Mouse (Mus musculus): Measurements from ENCODE around the gene Psmb8. TPM values are rescaled to one million over a fixed set of nuclear protein-coding genes. Genes with fewer than 3 reads are reported as not detected.

Gene Psmb8
- polyA plus RNA-seq, 1 experiment from 2014 or later, result 21.6 TPM

DNA sequence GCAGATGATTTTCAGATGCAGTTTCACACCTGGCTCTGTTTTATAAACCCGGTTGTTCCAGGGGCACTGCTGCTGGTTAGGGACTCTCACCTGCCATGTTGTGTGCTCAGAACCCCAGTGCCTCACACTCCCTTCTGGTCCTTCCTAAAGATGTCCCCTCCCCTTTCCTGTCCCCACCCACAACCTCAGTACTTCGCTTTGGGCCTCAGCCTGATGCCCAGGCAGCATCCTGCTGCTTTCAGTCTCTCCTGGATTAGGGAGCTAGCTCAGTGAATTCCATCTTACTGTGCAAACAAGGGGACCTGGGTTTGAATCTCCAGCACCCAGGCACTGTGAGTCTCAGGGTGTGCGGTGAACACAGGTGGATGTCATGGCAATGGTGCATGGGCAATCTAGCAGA, 9.9 kb downstream of the Psmb8 start:
- ATAC-seq (replicated peaks; ENCODE audit: low FRiP score, low read depth), result no peak
- H3K27me3 ChIP-seq (ENCODE audit: insufficient read depth, low read length), result no peaks in the 10 kb centered on the region
- H3K9ac ChIP-seq (ENCODE audit: low read depth, low read length), result no peak overlapping the region
- no peak overlapping the region for H3K4me2 ChIP-seq (ENCODE audit: low read length)
- no peaks in the 10 kb centered on the region for H3K36me3 ChIP-seq (ENCODE audit: insufficient read depth, low read length)
- H3K27ac ChIP-seq, result no peak overlapping the region
- TF ChIP-seq CTCF (IDR thresholded peaks at IDR 0.05; ENCODE audit: low read depth), result no peak
- H3K4me1 ChIP-seq (replicated peaks; ENCODE audit: insufficient read depth, low read length), result no peaks in the 10 kb centered on the region; the same call in 1 of the 2 replicates
- DNase-seq (ENCODE audit: low spot score), result no peak
- no peak overlapping the region for H3K4me3 ChIP-seq (replicated peaks; ENCODE audit: low read depth, low read length)
- no peaks in the 10 kb centered on the region for H3K9me3 ChIP-seq (replicated peaks; ENCODE audit: low read length)
- WGBS, result 67% methylated on average over 3 of the region's 3 CpGs

DNA sequence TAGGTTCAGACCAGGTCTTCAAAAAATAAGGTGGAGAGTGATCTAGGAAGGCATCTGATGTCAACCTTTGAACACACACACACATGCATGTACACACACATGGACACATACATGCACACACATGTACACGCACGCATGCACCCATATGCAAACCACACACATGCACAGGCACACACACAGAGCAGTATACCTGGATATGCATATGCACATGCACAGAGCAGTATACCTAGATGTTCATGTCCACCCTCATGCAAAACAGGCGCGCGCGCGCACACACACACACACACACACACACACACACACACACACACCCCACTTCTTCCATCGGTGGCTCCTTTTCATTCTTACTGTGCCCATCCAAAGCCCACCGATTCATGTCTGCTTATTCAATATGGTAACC, 10.3 kb downstream of the Psmb8 start:
- Histone ChIP-seq H3K27me3 (ENCODE audit: insufficient read depth, low read length) (0 out of 2 replicates have a peak, but pooled peaks cover 3% of the 10 kb centered on the region), H3K4me3 (replicated peaks; ENCODE audit: low read depth, low read length) (no peak overlapping the region), H3K9ac (ENCODE audit: low read depth, low read length) (no peak overlapping the region), H3K9me3 (replicated peaks; ENCODE audit: low read length) (no peaks in the 10 kb centered on the region), H3K36me3 (ENCODE audit: insufficient read depth, low read length) (no peaks in the 10 kb centered on the region), H3K4me1 (replicated peaks; ENCODE audit: insufficient read depth, low read length) (no peaks in the 10 kb centered on the region; the same call in 1 of the 2 replicates), H3K27ac (no peak overlapping the region), H3K4me2 (ENCODE audit: low read length) (no peak overlapping the region)
- 97% methylated on average over 9 of the region's 9 CpGs for WGBS
- DNase-seq (ENCODE audit: low spot score) (no peak), ATAC-seq (replicated peaks; ENCODE audit: low FRiP score, low read depth) (no peak)
- TF ChIP-seq CTCF (IDR thresholded peaks at IDR 0.05; ENCODE audit: low read depth), result no peak

DNA sequence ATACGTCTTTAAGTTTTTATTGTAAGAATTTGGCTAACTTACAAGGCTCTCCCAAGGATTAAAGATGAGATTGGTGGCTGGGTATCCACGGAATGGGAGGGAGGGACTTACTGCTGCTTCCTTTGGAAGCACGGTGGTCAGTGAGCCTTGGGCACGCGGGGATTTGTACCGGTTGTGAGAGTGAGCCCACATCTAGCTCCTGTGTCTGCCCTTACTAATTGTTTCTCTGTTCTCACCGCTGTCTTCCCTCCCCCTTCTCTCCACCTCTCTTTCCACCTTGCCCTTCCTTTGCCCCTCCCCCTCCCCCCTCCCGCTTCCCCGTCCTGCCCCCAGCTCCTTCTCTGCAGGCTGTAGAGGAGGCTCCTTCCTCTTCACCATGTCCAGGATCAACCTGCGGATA, 10.9 kb downstream of the Psmb8 start:
- 20% methylated on average over 10 of the region's 10 CpGs for WGBS
- ATAC-seq (replicated peaks; ENCODE audit: low FRiP score, low read depth), result no peak
- no peak overlapping the region for H3K4me3 ChIP-seq (replicated peaks; ENCODE audit: low read depth, low read length)

DNA sequence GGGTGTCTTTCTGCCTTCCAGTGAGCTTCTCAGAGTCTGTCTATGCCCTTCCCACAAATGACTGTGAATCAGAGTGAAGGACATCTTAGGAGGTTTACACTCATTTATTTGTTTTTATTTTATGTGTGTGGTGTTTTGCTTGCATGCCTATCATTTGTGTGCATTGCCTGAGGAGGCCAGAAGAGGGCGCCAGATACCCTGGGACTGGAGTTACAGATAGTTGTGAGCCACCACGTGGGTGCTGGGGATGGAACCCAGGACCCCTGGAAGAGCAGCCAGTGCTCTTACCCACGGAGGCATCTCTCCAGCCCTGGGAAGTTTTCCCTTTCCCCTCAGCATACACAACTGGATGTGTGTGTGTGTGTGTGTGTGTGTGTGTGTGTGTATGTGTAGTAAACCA, 12.2 kb downstream of the Psmb8 start:
- TF ChIP-seq CTCF (IDR thresholded peaks at IDR 0.05; ENCODE audit: low read depth), result peak; percentile 49
- no peak overlapping the region for H3K27ac ChIP-seq

More for the DNA sequence above, 10.9 kb downstream of the Psmb8 start:
- H3K9me3 ChIP-seq (replicated peaks; ENCODE audit: low read length), result no peaks in the 10 kb centered on the region
- H3K27ac ChIP-seq, result no peak overlapping the region
- H3K36me3 ChIP-seq (ENCODE audit: insufficient read depth, low read length), result no peaks in the 10 kb centered on the region
- no peaks in the 10 kb centered on the region; the same call in 1 of the 2 replicates for H3K4me1 ChIP-seq (replicated peaks; ENCODE audit: insufficient read depth, low read length)
- H3K4me2 ChIP-seq (ENCODE audit: low read length), result no peak overlapping the region
- TF ChIP-seq CTCF (IDR thresholded peaks at IDR 0.05; ENCODE audit: low read depth), result no peak
- no peak overlapping the region for H3K9ac ChIP-seq (ENCODE audit: low read depth, low read length)
- peaks cover 7% of the 10 kb centered on the region; the same call in 1 of the 2 replicates for H3K27me3 ChIP-seq (ENCODE audit: insufficient read depth, low read length)
- DNase-seq (ENCODE audit: low spot score), result no peak

DNA sequence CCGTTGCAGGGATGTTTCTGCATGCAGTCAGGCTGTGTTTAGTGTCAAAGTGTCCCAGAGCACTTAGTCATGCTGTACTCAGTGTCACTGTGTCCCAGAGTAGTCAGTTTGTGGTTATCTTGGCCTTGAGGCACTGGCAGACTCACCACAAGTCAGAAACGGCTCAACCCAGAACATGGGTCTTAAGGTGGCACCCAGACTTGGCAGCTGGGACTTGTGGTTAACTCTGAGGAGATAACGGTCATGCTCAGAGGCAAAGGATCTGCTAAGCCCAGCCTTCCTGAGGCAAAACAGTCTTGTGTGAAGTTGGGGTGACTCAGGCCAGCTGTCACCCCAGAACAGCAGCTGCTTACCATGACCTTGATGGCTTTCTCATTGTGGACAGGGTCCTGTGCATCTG, 13.1 kb downstream of the Psmb8 start:
- Histone ChIP-seq H3K27me3 (ENCODE audit: insufficient read depth, low read length) (peaks cover 14% of the 10 kb centered on the region; the same call in 1 of the 2 replicates), H3K9ac (ENCODE audit: low read depth, low read length) (no peak overlapping the region), H3K4me1 (replicated peaks; ENCODE audit: insufficient read depth, low read length) (no peaks in the 10 kb centered on the region), H3K36me3 (ENCODE audit: insufficient read depth, low read length) (no peaks in the 10 kb centered on the region), H3K9me3 (replicated peaks; ENCODE audit: low read length) (no peaks in the 10 kb centered on the region), H3K4me3 (replicated peaks; ENCODE audit: low read depth, low read length) (no peak overlapping the region), H3K27ac (no peak overlapping the region), H3K4me2 (ENCODE audit: low read length) (no peak overlapping the region)
- TF ChIP-seq CTCF (IDR thresholded peaks at IDR 0.05; ENCODE audit: low read depth), result no peak
- 59% methylated on average over 3 of the region's 3 CpGs for WGBS
- DNase-seq (ENCODE audit: low spot score) (no peak), ATAC-seq (replicated peaks; ENCODE audit: low FRiP score, low read depth) (no peak)

More for the DNA sequence above, 12.2 kb downstream of the Psmb8 start:
- H3K36me3 ChIP-seq (ENCODE audit: insufficient read depth, low read length), result no peaks in the 10 kb centered on the region
- H3K4me2 ChIP-seq (ENCODE audit: low read length), result no peak overlapping the region
- H3K27me3 ChIP-seq (ENCODE audit: insufficient read depth, low read length), result peaks cover 14% of the 10 kb centered on the region; the same call in 1 of the 2 replicates
- ATAC-seq (replicated peaks; ENCODE audit: low FRiP score, low read depth), result no peak
- H3K9me3 ChIP-seq (replicated peaks; ENCODE audit: low read length), result no peaks in the 10 kb centered on the region
- 57% methylated on average over 3 of the region's 3 CpGs for WGBS
- no peak overlapping the region for H3K4me3 ChIP-seq (replicated peaks; ENCODE audit: low read depth, low read length)
- no peak for DNase-seq (ENCODE audit: low spot score)
- H3K4me1 ChIP-seq (replicated peaks; ENCODE audit: insufficient read depth, low read length), result no peaks in the 10 kb centered on the region; the same call in 1 of the 2 replicates
- H3K9ac ChIP-seq (ENCODE audit: low read depth, low read length), result no peak overlapping the region

DNA sequence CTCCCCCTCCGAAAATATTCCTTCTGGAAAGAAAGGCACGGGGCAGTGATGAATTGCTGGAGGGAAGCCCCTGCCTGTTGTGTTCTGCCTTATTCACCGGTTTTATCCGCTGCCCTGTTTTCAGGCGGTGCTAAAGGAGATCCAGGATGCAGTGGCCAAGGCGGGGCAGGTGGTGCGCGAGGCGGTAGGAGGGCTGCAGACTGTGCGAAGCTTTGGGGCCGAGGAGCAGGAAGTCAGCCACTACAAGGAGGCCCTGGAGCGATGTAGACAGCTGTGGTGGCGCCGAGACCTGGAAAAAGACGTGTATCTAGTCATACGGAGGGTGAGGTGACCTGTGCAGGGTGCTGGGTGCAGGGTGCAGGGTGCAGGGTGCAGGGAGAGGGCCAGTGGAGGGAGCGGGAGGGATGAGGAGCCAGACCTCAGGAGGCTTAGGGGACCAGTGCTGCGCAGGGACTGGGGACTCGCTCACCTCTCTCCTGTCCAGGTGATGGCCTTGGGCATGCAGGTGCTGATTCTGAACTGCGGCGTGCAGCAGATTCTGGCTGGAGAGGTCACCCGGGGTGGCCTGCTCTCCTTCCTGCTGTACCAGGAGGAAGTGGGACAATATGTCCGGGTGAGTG, 14.3 kb downstream of the Psmb8 start:
- H3K9me3 ChIP-seq (replicated peaks; ENCODE audit: low read length), result no peaks in the 10 kb centered on the region
- H3K4me3 ChIP-seq (replicated peaks; ENCODE audit: low read depth, low read length), result no peak overlapping the region
- H3K4me1 ChIP-seq (replicated peaks; ENCODE audit: insufficient read depth, low read length), result no peaks in the 10 kb centered on the region
- H3K9ac ChIP-seq (ENCODE audit: low read depth, low read length), result no peak overlapping the region
- ATAC-seq (replicated peaks; ENCODE audit: low FRiP score, low read depth) (0 out of 2 replicates have a peak, but pooled peaks have one; percentile 33), DNase-seq (ENCODE audit: low spot score) (no peak)
- 25% methylated on average over 23 of the region's 23 CpGs for WGBS
- H3K27ac ChIP-seq, result no peak overlapping the region
- no peak overlapping the region for H3K4me2 ChIP-seq (ENCODE audit: low read length)
- no peak for TF ChIP-seq CTCF (IDR thresholded peaks at IDR 0.05; ENCODE audit: low read depth)
- peaks cover 14% of the 10 kb centered on the region; the same call in 1 of the 2 replicates for H3K27me3 ChIP-seq (ENCODE audit: insufficient read depth, low read length)
- no peaks in the 10 kb centered on the region for H3K36me3 ChIP-seq (ENCODE audit: insufficient read depth, low read length)
